ENCODE assay signal across 8 mouse cellular contexts in genomic region chr16:4585642-4586530, GRCm38 (mm10). TPM values are rescaled to one million over a fixed set of nuclear protein-coding genes. Genes with fewer than 3 reads are reported as not detected.
A peak's percentile ranks its signal among the peaks of the same experiment; 100 is the strongest.
DNase-seq lines count a peak whose midpoint lies in the region; ATAC-seq and TF ChIP-seq lines count a peak whose summit lies in the region.

No protein-coding gene starts in this region.

- peak overlapping the region; percentile 29; the same call in 1 of the 2 replicates for H3K9ac ChIP-seq in limb, embryonic 15.5 days
- peak overlapping the region; percentile 67 for H3K9ac ChIP-seq in stomach, embryonic 16.5 days (ENCODE audit: low read length)

- ATAC-seq in cerebellum, adult (ENCODE audit: insufficient number of reproducible peaks, low FRiP score, low TSS enrichment) = 0 out of 2 replicates have a peak, but pooled peaks have one; percentile 4
- peak; percentile 11; the same call in 1 of the 2 replicates for ATAC-seq in limb, embryonic 15.5 days (ENCODE audit: insufficient number of reproducible peaks, low FRiP score, low TSS enrichment, low read depth)
- peak; percentile 7; the same call in 1 of the 2 replicates for ATAC-seq in stomach, embryonic 16.5 days (ENCODE audit: insufficient read depth, low FRiP score)

- no peak for TF ChIP-seq CTCF in thymus, adult 2 months (IDR thresholded peaks at IDR 0.05; ENCODE audit: borderline replicate concordance, control insufficient read depth, extremely low read depth, insufficient read depth, low read length, poor library complexity)

- H3K4me1 ChIP-seq in thymus, adult 2 months (replicated peaks; ENCODE audit: control insufficient read depth, insufficient read depth, low read length) = peaks cover 22% of the 10 kb centered on the region
- H3K4me1 ChIP-seq in limb, embryonic 15.5 days = peaks cover 22% of the 10 kb centered on the region
- peaks cover 13% of the 10 kb centered on the region for H3K4me1 ChIP-seq in stomach, embryonic 16.5 days (ENCODE audit: control insufficient read depth, insufficient read depth, low read length)

- H3K27me3 ChIP-seq in thymus, adult 2 months (ENCODE audit: control insufficient read depth, insufficient read depth, low read length) = no peaks in the 10 kb centered on the region
- no peaks in the 10 kb centered on the region for H3K27me3 ChIP-seq in limb, embryonic 15.5 days
- no peaks in the 10 kb centered on the region for H3K27me3 ChIP-seq in stomach, embryonic 16.5 days (ENCODE audit: control insufficient read depth, insufficient read depth, low read length)

- H3K4me3 ChIP-seq in thymus, adult 2 months (ENCODE audit: control insufficient read depth, insufficient read depth, low read length) = peak overlapping the region; percentile 64
- peak overlapping the region; percentile 48 for H3K4me3 ChIP-seq in limb, embryonic 15.5 days
- peak overlapping the region; percentile 49 for H3K4me3 ChIP-seq in stomach, embryonic 16.5 days (replicated peaks; ENCODE audit: low read length)

- H3K9me3 ChIP-seq in limb, embryonic 15.5 days = no peaks in the 10 kb centered on the region
- no peaks in the 10 kb centered on the region for H3K9me3 ChIP-seq in stomach, embryonic 16.5 days (replicated peaks; ENCODE audit: control insufficient read depth, low read length)

- no peak for DNase-seq in cerebellum, postnatal 36 days
- no peak for DNase-seq in thymus, adult 2 months
- DNase-seq in thymus, postnatal 25 days = no peak
- DNase-seq in ovary, adult 18-20 months (ENCODE audit: low spot score) = no peak
- DNase-seq in thymus, postnatal 10 days (ENCODE audit: low spot score in 2 of 2) = no peak

- H3K27ac ChIP-seq in thymus, adult 2 months (ENCODE audit: control insufficient read depth, insufficient read depth, low read length) = 0 out of 2 replicates have a peak overlapping the region, but pooled peaks have one; percentile 7
- peak overlapping the region; percentile 92 for H3K27ac ChIP-seq in limb, embryonic 15.5 days
- H3K27ac ChIP-seq in stomach, embryonic 16.5 days (ENCODE audit: low read length) = peak overlapping the region; percentile 97

- no peak for TF ChIP-seq POLR2A in thymus, adult 2 months (IDR thresholded peaks at IDR 0.05; ENCODE audit: control insufficient read depth, extremely low read depth, insufficient read depth, low read length, poor library complexity)

- WGBS in thymus, adult 2 months = 8% methylated on average over 14 of the region's 14 CpGs
- 8% methylated on average over 14 of the region's 14 CpGs for WGBS in limb, embryonic 15.5 days
- WGBS in stomach, embryonic 16.5 days = 6% methylated on average over 14 of the region's 14 CpGs

- peak overlapping the region; percentile 60 for H3K4me2 ChIP-seq in limb, embryonic 15.5 days
- H3K4me2 ChIP-seq in stomach, embryonic 16.5 days (ENCODE audit: low read depth, low read length) = peak overlapping the region; percentile 64

- H3K36me3 ChIP-seq in thymus, adult 2 months (ENCODE audit: control insufficient read depth, insufficient read depth, low read length) = no peaks in the 10 kb centered on the region
- peaks cover 7% of the 10 kb centered on the region for H3K36me3 ChIP-seq in limb, embryonic 15.5 days
- H3K36me3 ChIP-seq in stomach, embryonic 16.5 days (ENCODE audit: control insufficient read depth, insufficient read depth, low read length) = peaks cover 4% of the 10 kb centered on the region; the same call in 1 of the 2 replicates

RNA-seq across cellular contexts. Expression of gene Glis2, which starts 8.6 kb away (rescaled TPM):
- 11.8 and 14.3 TPM in 2 replicates for polyA plus RNA-seq in thymus, adult 2 months (2012; rRNA removed)
- polyA plus RNA-seq in limb, embryonic 15.5 days (2015; fragmentation: Nextera tagmentation; extraction: Ambion mirVana) = 31.7 and 34.9 TPM in 2 replicates
- polyA plus RNA-seq in stomach, embryonic 16.5 days (2015; fragmentation: Nextera tagmentation; extraction: Ambion mirVana) = 18.7 and 21.7 TPM in 2 replicates

RNA-seq across cellular contexts. Expression of gene Tfap4, which starts 26.2 kb away (rescaled TPM):
- polyA plus RNA-seq in thymus, adult 2 months (2012; rRNA removed) = 12.0 and 13.5 TPM in 2 replicates
- 20.4 and 20.7 TPM in 2 replicates for polyA plus RNA-seq in limb, embryonic 15.5 days (2015; fragmentation: Nextera tagmentation; extraction: Ambion mirVana)
- 16.1 and 17.0 TPM in 2 replicates for polyA plus RNA-seq in stomach, embryonic 16.5 days (2015; fragmentation: Nextera tagmentation; extraction: Ambion mirVana)

RNA-seq across cellular contexts. Expression of gene Pam16, which starts 38.9 kb away (rescaled TPM):
- polyA plus RNA-seq in thymus, adult 2 months (2012; rRNA removed) = 35.7 and 40.4 TPM in 2 replicates
- 75.8 and 83.1 TPM in 2 replicates for polyA plus RNA-seq in limb, embryonic 15.5 days (2015; fragmentation: Nextera tagmentation; extraction: Ambion mirVana)
- polyA plus RNA-seq in stomach, embryonic 16.5 days (2015; fragmentation: Nextera tagmentation; extraction: Ambion mirVana) = 47.9 and 75.3 TPM in 2 replicates

RNA-seq across cellular contexts. Expression of gene Srl, which starts 44.3 kb away (rescaled TPM):
- polyA plus RNA-seq in thymus, adult 2 months (2012; rRNA removed) = 5.3 and 12.1 TPM in 2 replicates
- polyA plus RNA-seq in limb, embryonic 15.5 days (2015; fragmentation: Nextera tagmentation; extraction: Ambion mirVana) = 36.8 and 81.2 TPM in 2 replicates
- 10.0 and 28.6 TPM in 2 replicates for polyA plus RNA-seq in stomach, embryonic 16.5 days (2015; fragmentation: Nextera tagmentation; extraction: Ambion mirVana)

RNA-seq across cellular contexts. Expression of gene Vasn, which starts 53.9 kb away (rescaled TPM):
- polyA plus RNA-seq in thymus, adult 2 months (2012; rRNA removed) = 5.3 and 8.1 TPM in 2 replicates
- polyA plus RNA-seq in limb, embryonic 15.5 days (2015; fragmentation: Nextera tagmentation; extraction: Ambion mirVana) = 41.5 and 45.1 TPM in 2 replicates
- polyA plus RNA-seq in stomach, embryonic 16.5 days (2015; fragmentation: Nextera tagmentation; extraction: Ambion mirVana) = 18.3 and 18.4 TPM in 2 replicates

Comparison
In these comparisons a context has a peak if more than half of its experiments do, and no peak if none do; other contexts are left out.
1. H3K27ac ChIP-seq: peak in every context shown above with its lines; median percentile 97 in stomach, embryonic 16.5 days; 92 in limb, embryonic 15.5 days; 7 in thymus, adult 2 months.